Mouse (Mus musculus): ENCODE measurements around the gene Dnm3.

The Dnm3 gene

GRCm38 (mm10) chr1:162018601-162018977 is 459.2 kb downstream of the Dnm3 start:
- no peak for DNase-seq (ENCODE audit: low read depth)

- DNase-seq (ENCODE audit: low read depth), result no peak
These were observed 459.7 kb downstream of the Dnm3 start for GRCm38 (mm10) chr1:162017975-162018600.

DNA sequence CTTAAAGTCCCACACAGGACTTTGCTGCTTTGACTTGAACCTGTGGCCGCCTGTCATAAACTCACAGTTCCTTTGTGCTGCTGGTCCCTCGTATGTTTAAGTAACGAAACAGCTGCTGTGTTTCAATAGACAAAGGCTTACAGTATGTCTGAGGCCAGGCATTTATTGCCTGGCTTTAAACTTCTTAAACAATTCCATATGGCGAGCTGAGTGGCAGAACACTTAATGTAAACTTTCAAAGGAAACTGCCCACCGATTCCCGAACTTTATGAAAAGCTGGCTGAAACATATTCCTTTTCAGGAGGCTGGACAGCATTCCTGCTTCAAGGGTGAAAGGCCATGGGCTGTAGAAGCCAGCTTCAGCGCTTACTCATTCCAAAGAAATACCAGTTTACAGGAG is 460.9 kb downstream of the Dnm3 start:
- no peak for DNase-seq (ENCODE audit: low read depth)

DNA sequence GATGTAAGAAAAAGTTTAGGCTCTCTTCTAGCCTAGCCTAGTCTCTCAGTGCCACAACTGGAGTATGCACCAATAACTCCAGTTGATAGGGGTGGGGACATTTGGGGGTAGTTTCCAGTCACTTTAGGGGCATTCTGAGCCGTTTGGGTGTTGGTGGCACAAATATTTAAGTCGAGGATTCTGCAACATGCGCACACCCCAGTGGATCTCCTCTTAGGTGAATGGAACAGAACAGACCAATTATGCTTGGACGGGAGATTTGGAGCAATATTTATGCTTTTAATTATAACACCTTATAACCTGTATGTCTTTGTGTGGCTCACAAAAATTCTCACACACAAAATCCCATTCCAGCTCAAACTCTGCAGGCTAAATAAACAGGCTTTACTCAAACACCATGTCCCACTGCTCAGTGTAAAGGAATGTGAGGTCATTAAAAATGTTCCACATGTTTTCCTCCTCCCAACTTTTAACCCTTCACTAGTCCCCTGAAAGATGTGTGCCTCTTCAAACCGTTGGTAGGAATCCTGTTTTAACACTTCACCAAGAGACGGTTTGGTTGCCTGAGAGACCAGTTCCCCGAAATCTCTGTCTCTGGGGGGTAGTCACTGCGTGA is 462.5 kb downstream of the Dnm3 start:
- DNase-seq (ENCODE audit: low read depth), result no peak

DNA sequence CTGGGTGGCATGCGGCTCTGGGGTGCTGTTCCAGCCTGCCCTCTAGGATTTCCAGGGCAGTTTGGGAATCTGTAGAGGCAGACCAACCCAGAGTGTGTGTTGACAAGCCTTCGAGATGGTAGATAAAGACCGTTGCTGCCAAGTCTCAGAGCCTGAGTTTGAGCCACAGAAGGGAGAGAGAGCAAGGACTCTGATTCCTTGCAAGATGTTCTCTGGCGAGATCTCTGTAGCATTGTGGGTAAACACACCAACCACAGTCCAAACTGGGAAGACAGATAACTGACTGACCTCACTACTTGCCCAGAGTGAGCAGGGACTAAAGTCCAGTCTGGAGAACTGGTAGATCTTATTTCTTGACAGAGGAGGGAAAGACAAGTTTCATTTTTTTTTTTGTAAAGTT is 464.3 kb downstream of the Dnm3 start:
- no peak for DNase-seq (ENCODE audit: low read depth)

DNA sequence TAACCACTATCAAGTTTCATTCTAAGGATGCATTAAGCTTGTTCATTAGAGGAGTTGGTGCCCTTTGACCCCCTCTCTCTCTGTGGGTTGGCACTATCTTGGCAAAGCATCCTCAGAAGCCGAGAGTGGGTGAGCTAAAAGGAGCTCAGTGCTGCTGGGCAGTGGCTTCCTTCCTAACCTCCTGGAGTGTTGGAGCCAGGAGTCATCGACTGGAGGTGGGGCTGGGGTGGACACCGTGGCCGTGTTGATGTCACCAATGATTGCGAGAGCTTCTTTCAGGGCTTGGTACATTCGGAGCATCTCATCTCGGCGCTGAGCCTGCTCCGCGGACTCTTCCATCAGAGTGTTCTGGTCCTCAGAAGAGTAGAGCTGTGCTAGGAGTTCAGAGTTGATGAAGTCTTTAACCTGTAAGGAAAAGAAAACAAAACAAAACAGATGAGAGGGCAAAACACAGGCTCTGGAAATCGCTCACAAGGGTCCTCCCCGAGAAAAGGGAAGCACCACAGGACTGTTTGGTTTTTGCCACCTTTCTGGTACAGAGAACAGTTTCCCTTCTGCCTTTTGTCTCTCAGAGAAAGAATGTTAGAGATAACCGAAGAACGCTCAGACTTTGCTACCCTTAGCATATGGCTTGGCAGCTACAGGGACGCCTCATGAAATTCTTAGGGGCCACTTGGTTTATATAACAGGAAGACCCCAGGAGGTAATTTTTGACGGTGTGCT is 466.1 kb downstream of the Dnm3 start:
- no peak for DNase-seq (ENCODE audit: low read depth)

GRCm38 (mm10) chr1:162009086-162009485 is 468.7 kb downstream of the Dnm3 start:
- no peak for DNase-seq (ENCODE audit: low read depth)

GRCm38 (mm10) chr1:162008631-162009067 is 469.2 kb downstream of the Dnm3 start:
- DNase-seq (ENCODE audit: low read depth), result no peak

DNA sequence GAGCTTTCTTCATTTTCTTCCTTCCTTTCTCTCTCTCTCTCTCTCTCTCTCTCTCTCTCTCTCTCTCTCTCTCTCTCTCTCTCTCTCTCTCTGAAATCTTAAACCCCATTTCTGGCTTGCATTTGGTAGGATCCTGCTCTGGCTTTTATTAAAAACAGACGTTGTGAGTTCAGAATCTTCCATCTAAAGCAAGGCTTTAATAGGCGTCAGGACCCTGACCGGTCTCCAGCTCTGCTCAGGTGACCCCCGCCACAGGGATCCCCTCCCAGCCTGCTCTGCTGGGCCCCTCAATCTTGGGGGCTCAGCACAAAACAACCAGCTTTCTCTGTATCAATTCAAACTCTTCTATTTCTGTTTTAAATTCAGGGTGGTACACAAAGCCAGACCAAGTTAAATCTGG is 469.6 kb downstream of the Dnm3 start:
- DNase-seq (ENCODE audit: low read depth), result no peak

- no peak for DNase-seq (ENCODE audit: low read depth)
These were observed 471.7 kb downstream of the Dnm3 start for GRCm38 (mm10) chr1:162006109-162006508.

DNA sequence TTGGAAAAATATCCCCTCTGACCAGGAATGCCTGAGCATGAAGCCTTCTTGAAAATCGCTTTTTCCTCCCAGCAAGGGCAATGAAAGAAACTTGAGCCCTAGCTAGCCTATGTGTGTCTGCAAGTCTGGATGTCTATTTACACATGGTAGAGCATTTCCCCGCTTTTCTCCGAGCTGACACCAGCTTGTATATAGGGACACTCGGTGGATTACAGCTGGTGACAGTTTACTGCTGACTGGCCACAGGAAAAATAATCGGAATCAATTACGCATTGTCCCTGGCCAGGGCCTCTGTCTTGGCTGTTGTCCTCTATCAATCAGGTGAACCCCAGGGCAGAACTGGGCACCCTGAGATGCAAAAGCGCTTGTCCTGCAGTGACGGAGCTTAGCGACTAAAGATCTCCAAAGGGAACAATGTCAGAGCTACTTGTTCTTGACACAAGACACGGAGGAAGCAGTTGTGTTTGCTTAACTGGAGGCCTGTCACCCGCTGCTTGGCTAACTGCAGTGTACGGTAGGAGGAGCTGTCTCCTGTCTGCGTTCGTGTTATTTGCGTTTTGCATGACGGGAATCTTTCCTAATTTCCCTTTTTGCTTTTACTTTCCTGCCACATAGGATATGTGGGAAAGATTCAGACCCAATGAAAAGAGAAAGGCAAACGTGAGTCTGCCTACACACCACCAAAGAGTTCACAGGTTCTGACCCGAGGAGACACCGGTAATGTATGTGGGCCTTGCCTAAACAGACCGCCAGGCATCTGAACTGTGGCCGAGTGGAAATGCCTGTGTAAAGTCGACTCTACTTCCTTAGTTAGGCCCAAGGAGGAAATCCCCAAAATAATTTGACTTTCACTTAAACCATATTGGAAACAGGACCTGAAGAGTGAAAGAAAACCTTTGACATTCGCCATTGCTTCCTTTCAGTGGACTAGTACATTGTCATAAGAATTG is 472.7 kb downstream of the Dnm3 start:
- DNase-seq (ENCODE audit: low read depth), result no peak

GRCm38 (mm10) chr1:162004518-162004780 is 473.4 kb downstream of the Dnm3 start:
- DNase-seq (ENCODE audit: low read depth), result no peak

DNA sequence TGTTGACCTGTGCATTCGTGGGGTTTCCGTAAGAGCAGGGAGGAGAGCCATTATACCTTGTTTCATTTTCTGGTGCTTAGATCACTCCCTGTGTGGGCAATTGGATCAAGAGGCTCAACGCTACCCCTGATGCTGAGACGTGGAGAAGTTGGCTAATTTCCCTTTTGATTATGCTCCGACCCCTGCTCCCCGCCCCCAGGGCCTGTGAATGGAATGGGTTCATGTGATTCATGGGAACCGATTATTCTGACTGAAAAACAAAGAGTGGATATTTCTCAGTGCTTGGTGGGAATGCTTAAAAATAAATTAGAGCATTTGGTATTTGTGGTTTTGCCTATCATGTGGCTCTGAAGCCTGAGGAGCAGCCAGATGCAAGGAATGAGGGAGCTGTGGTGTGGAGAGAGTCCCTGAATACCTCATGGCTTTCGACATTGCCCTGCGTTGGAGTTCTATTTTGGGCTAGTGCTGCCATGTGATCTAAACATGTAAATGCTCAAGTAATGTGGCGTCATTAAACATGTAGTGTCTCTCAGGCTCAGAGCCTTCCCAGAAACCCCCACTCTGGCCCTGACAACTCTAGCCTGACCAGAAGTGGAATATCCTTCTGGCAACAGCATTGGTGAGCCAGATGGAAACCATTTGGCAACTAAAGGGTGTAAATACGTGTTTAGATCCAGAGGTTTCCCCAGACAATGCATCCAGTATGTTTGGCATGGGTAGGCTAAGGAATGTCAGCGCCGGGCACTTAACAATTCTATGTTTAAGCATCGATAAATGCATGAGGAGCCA is 473.9 kb downstream of the Dnm3 start:
- DNase-seq (ENCODE audit: low read depth), result no peak

DNA sequence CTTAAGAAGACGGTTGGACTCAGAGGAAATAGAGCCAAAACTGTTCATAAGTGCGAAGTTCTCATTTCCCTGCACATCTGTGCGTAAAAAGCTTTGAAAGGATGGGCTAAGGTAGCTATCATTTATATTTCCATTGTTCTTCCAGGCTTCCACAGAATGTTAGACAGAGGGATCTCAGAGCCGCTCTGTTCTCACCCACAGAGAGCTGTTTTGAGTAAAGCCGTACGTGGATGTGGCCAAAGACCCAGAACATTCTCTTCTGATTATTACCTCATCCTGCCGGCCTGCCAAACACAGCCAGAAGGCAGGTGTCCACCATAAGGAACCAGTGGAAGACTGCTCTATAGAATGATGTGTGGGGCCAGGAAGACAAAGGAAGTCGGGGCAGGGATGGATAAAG is 476.5 kb downstream of the Dnm3 start:
- DNase-seq (ENCODE audit: low read depth), result no peak

DNA sequence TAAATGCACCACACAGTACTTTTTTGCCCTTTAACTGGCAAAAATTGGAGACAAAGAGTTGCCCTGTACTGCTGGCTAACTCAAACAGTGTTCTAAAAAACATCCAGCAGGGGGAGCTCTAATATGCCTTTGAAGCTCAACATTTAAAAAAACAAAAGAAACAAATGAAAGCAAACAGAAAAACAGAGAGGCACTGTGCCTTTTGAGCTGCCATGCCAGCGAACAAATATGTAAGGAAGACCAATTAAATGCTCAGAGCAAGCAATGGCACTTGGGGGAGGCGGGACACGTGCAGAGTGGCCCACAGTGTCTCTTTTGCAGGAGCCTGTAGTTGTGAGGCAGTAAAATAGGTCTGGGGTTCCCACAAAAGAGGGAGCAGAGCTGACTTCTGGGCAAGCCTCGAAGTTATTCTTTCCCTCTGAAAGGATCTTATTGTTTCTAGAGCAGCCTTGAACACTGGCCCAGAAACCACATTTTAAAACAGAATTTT is 477.9 kb downstream of the Dnm3 start:
- DNase-seq (ENCODE audit: low read depth), result peak; percentile 45

DNA sequence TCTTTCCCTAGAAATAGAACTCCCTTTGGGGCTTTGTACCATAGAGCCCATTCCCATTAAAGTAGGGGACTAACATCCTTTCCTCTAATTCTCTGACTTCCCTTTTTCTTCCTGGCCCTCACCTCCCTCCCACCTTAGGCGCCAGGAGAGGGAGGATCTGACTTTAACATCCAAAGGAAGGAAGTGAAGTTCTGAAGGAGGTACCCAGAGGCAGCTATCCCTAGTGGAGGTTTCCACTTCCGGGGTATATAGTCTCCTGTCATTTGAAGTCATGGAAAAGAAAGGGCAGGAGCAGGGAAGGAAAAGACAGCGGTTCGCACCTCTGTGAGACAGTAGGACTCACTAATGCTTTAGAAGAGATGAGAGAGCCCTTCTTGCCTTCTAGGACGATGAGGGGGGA is 478.5 kb downstream of the Dnm3 start:
- DNase-seq (ENCODE audit: low read depth), result no peak

- DNase-seq (ENCODE audit: low read depth), result no peak
These were observed 479.1 kb downstream of the Dnm3 start for GRCm38 (mm10) chr1:161998781-161999180.

GRCm38 (mm10) chr1:161992389-161992788 is 485.4 kb downstream of the Dnm3 start:
- no peak for DNase-seq (ENCODE audit: low read depth)

GRCm38 (mm10) chr1:161991846-161992245 is 486.0 kb downstream of the Dnm3 start:
- DNase-seq (ENCODE audit: low read depth), result no peak

DNA sequence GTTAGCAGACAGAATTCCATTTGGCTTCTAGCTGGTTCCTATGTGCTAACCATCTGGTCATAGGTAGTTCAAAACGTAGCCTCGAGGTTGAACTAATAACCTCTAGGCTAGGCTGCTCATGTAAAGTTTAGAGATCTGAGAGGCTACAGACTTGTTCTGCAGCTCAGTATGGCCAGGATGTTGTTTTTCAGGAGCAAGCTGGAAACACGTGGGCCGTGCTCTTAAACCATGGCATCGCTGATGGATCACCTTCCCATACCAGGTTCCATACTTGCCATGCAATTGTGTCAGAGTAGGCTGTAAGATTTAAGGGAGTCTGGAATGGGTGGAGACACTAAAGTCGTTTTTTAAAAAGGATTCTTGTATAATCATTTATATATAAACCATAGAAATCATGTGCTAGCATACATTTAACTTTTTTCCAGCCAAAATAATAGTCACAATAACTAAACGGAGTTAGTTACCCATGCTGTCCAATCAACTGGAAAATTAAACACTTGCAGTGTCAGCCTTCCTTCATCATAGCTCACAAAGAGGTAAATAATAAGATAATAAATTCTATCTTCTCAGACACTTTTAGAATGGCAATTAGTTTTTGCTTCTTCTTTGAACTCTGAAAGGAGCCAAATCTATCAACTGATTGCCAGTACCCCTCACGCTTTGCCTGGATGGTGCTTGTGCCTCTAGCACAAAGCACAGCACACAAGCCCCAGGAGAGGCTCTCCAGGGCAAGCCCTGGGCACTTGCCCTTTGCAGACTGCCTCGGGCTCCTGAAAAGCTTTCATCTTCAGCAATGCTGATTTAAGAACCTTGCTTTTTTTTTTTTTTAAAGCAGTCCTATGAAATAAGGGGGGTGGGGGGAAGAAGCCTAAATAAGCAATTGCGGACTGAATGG is 486.9 kb downstream of the Dnm3 start:
- DNase-seq (ENCODE audit: low read depth), result no peak
